Mouse (Mus musculus) heart, postnatal 0 days (tissue): Measurements from ENCODE around the gene Arpp21. TPM values are rescaled to one million over a fixed set of nuclear protein-coding genes. Genes with fewer than 3 reads are reported as not detected.

Experiments
- ATAC-seq: fragments of 200-750 bp; cut with Nextera tagmentation; 2 replicates; pipeline ENCODE4 v1.8.0; 2017; ENCODE audit warnings: low read depth, moderate number of reproducible peaks, moderate library complexity; ENCODE audit not compliant: insufficient read depth
- DNase-seq: peaks from one replicate; pipeline ENCODE4 v3.0.0-alpha.2; 2016; ENCODE audit warnings: low spot score
- H3K27ac ChIP-seq: fragments of 300-500 bp; sonication (generic); 2 replicates; pipeline ENCODE4 v1.5.1; 2014; ENCODE audit warnings: low read depth, mild to moderate bottlenecking
- H3K27me3 ChIP-seq: fragments of 300-500 bp; sonication (generic); 2 replicates; pipeline ENCODE4 v1.6.1; 2014; ENCODE audit warnings: low read length, mixed read lengths; ENCODE audit not compliant: control insufficient read depth, insufficient read depth
- H3K36me3 ChIP-seq: fragments of 300-500 bp; sonication (generic); replicated peaks from 2 replicates; pipeline ENCODE4 v1.6.1; 2014; ENCODE audit warnings: low read length, mixed read lengths; ENCODE audit not compliant: control insufficient read depth, insufficient read depth
- H3K4me1 ChIP-seq: fragments of 300-500 bp; sonication (generic); 2 replicates; pipeline ENCODE4 v1.6.1; 2014; ENCODE audit warnings: antibody characterized with exemption; ENCODE audit not compliant: control insufficient read depth, insufficient read depth
- H3K4me2 ChIP-seq: fragments of 300-500 bp; sonication (generic); 2 replicates; pipeline ENCODE4 v1.6.1; 2014; ENCODE audit warnings: low read depth, mild to moderate bottlenecking, low read length, moderate library complexity
- H3K4me3 ChIP-seq: fragments of 300-500 bp; sonication (generic); 2 replicates; pipeline ENCODE4 v1.5.1; 2014; ENCODE audit warnings: low read depth, low read length
- H3K9ac ChIP-seq: fragments of 300-500 bp; sonication (generic); replicated peaks from 2 replicates; pipeline ENCODE4 v1.6.1; 2014; ENCODE audit warnings: low read depth, low read length, mixed read lengths
- H3K9me3 ChIP-seq: fragments of 300-500 bp; sonication (generic); replicated peaks from 2 replicates; pipeline ENCODE4 v1.6.1; 2016; ENCODE audit warnings: low read length; ENCODE audit not compliant: control insufficient read depth
- CTCF ChIP-seq: IDR thresholded peaks from 2 replicates; pipeline ENCODE4 v1.5.1; 2016; ENCODE audit warnings: antibody characterized with exemption, control low read depth, low read depth
- EP300 ChIP-seq: IDR thresholded peaks from 2 replicates; pipeline ENCODE4 v1.6.1; 2016; ENCODE audit warnings: antibody characterized with exemption, low read depth
- WGBS: fragments of 180-500 bp; shearing (Covaris S2); extraction: QIAGEN DNeasy Blood & Tissue Kit; methylation state at CpG from one replicate; pipeline ENCODE4 v1.1.7; 2014; 5-methylcytosine and 5-hydroxymethylcytosine counted together
- polyA plus RNA-seq: library from polyadenylated mRNA; unstranded; fragments of >200 nt; fragmentation: Nextera tagmentation; extraction: Ambion mirVana; gene quantifications from 2 replicates; pipeline ENCODE4 v1.2.1, GENCODE M21; 2015
- total RNA-seq: library from RNA; depleted of rRNA; stranded (reverse); fragments of >200 nt; gene quantifications from 2 replicates; pipeline ENCODE4 v1.2.3, GENCODE M21; 2014; ENCODE audit warnings: low replicate concordance

Arpp21 gene
- total and polyA plus RNA-seq, 2 experiments from 2014 or later: 0.99 to 2.7 TPM

GRCm38 (mm10) chr9:112124667-112125066 is 111.1 kb downstream of the Arpp21 start:
- Histone ChIP-seq H3K4me3 (no peak overlapping the region), H3K4me1 (no peaks in the 10 kb centered on the region), H3K9me3 (no peaks in the 10 kb centered on the region), H3K4me2 (no peak overlapping the region), H3K9ac (no peak overlapping the region), H3K36me3 (no peaks in the 10 kb centered on the region), H3K27ac (no peak overlapping the region), H3K27me3 (no peaks in the 10 kb centered on the region)
- TF ChIP-seq CTCF (no peak), EP300 (no peak)
- 24% methylated on average over 10 of the region's 10 CpGs for WGBS
- DNase-seq (no peak), ATAC-seq (no peak)

GRCm38 (mm10) chr9:112124184-112124583 is 111.6 kb downstream of the Arpp21 start:
- H3K9me3 ChIP-seq: no peaks in the 10 kb centered on the region
- ATAC-seq (no peak), DNase-seq (no peak)
- H3K4me1 ChIP-seq: no peaks in the 10 kb centered on the region
- H3K4me2 ChIP-seq: no peak overlapping the region
- H3K27me3 ChIP-seq: no peaks in the 10 kb centered on the region
- no peak overlapping the region for H3K4me3 ChIP-seq
- H3K27ac ChIP-seq: no peak overlapping the region
- TF ChIP-seq CTCF: no peak
- TF ChIP-seq EP300: no peak
- H3K9ac ChIP-seq: no peak overlapping the region
- no peaks in the 10 kb centered on the region for H3K36me3 ChIP-seq
- WGBS: 70% methylated on average over 4 of the region's 4 CpGs

GRCm38 (mm10) chr9:112123421-112123828 is 112.3 kb downstream of the Arpp21 start:
- no peaks in the 10 kb centered on the region for H3K36me3 ChIP-seq
- H3K9ac ChIP-seq: no peak overlapping the region
- no peak overlapping the region for H3K4me3 ChIP-seq
- ATAC-seq: no peak
- no peak for DNase-seq
- no peaks in the 10 kb centered on the region for H3K9me3 ChIP-seq
- H3K27me3 ChIP-seq: no peaks in the 10 kb centered on the region
- no peak for TF ChIP-seq CTCF
- TF ChIP-seq EP300: no peak
- no peak overlapping the region for H3K4me2 ChIP-seq
- H3K4me1 ChIP-seq: 0 out of 2 replicates have a peak, but pooled peaks cover 6% of the 10 kb centered on the region
- 87% methylated on average over 6 of the region's 6 CpGs for WGBS
- H3K27ac ChIP-seq: no peak overlapping the region

- Histone ChIP-seq H3K4me2 (no peak overlapping the region), H3K4me1 (0 out of 2 replicates have a peak, but pooled peaks cover 6% of the 10 kb centered on the region), H3K9me3 (no peaks in the 10 kb centered on the region), H3K36me3 (no peaks in the 10 kb centered on the region), H3K27me3 (peaks cover 6% of the 10 kb centered on the region; the same call in 1 of the 2 replicates), H3K27ac (no peak overlapping the region), H3K4me3 (no peak overlapping the region), H3K9ac (no peak overlapping the region)
- WGBS: 61% methylated on average over 3 of the region's 3 CpGs
- DNase-seq (no peak), ATAC-seq (no peak)
- TF ChIP-seq EP300 (no peak), CTCF (no peak)
Observed at GRCm38 (mm10) chr9:112119535-112119934, 116.2 kb downstream of the Arpp21 start.

GRCm38 (mm10) chr9:112119106-112119433 is 116.7 kb downstream of the Arpp21 start:
- Histone ChIP-seq H3K4me3 (no peak overlapping the region), H3K4me1 (0 out of 2 replicates have a peak, but pooled peaks cover 6% of the 10 kb centered on the region), H3K27me3 (peaks cover 6% of the 10 kb centered on the region; the same call in 1 of the 2 replicates), H3K27ac (no peak overlapping the region), H3K9ac (no peak overlapping the region), H3K4me2 (peak overlapping the region; percentile 54), H3K36me3 (no peaks in the 10 kb centered on the region), H3K9me3 (no peaks in the 10 kb centered on the region)
- no peak for DNase-seq
- 21% methylated on average over 7 of the region's 7 CpGs for WGBS
- no peak for ATAC-seq
- TF ChIP-seq CTCF: no peak
- no peak for TF ChIP-seq EP300

- ATAC-seq (peak; percentile 47), DNase-seq (peak; percentile 29)
- H3K27me3 ChIP-seq: peaks cover 6% of the 10 kb centered on the region; the same call in 1 of the 2 replicates
- peak overlapping the region; percentile 54 for H3K4me2 ChIP-seq
- peak overlapping the region; percentile 24 for H3K4me3 ChIP-seq
- WGBS: 4% methylated on average over 22 of the region's 22 CpGs
- 0 out of 2 replicates have a peak, but pooled peaks cover 6% of the 10 kb centered on the region for H3K4me1 ChIP-seq
- H3K27ac ChIP-seq: no peak overlapping the region
- TF ChIP-seq CTCF: no peak
- no peak for TF ChIP-seq EP300
- no peaks in the 10 kb centered on the region for H3K9me3 ChIP-seq
- H3K9ac ChIP-seq: no peak overlapping the region
- H3K36me3 ChIP-seq: no peaks in the 10 kb centered on the region
Observed at GRCm38 (mm10) chr9:112118411-112119105, 117.2 kb downstream of the Arpp21 start.
